Mouse (Mus musculus) spleen, postnatal 4 days (tissue): ENCODE measurements around the gene Rrm2.

Experiments
- DNase-seq, 2 experiments: peaks; one replicate each; pipeline ENCODE4 v3.0.0; 2022; ENCODE audit warnings: low spot score in 2 of 2

Gene Rrm2

GRCm38 (mm10) chr12:24747297-24747696 lies 39.3 kb downstream of the Rrm2 start:
- no peak for DNase-seq

GRCm38 (mm10) chr12:24750521-24750920 lies 42.5 kb downstream of the Rrm2 start:
- DNase-seq: no peak

DNA sequence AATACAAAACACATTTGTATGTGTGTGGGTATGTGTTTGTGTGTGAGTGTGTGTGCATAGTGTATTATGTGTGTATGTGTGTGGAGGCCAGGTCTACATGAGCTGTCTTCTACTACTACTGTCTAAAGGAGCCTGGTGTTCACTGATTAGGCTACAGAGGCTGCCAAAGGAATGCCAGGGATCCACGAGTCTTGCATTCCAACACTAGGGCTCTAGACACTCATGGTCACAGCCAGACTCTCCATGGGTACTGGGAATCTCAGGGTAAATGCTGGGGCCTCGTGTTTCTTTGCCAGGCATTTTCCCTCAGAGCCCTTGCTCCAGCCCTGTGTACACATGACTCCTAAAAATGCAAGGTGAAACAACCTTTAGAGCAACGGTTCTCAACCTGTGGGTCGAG lies 45.6 kb downstream of the Rrm2 start:
- DNase-seq: no peak

DNA sequence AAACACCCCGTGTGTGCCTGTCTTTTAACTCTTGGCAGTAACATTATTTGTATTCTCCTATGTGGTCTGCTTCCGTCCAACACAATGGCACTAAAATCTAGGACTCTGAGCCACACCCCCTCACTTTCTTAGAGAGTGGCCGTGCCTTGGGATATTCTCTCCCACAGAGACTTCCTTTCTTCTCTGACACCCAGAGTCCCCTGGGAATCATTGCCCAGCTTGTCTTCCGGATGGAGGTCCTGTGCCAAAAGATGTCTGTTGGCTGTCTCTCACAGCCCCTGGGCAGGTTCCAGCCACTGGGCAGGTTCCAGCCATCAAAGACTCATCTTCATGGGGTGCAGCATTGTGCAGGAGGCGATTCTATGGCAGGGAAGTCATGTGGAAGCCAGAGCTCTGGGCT lies 46.7 kb downstream of the Rrm2 start:
- DNase-seq: no peak

DNA sequence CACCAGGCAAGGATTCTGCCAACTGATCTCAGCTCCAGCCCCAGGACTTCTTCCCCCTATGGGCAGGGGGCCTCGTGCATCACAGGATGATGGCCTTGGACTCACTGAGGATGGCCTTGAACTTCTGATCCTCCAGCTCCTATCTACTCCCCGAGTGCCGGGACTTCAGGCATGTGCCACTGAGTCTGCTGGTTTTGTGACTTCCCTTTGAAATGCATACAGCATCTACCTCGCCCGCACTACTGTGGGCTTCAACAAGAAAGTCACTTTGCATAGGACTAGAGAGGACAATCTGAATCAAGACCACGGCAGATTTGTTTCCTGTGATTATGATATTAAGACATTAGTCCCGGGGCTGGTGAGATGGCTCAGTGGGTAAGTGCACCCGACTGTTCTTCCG lies 47.4 kb downstream of the Rrm2 start:
- no peak for DNase-seq

DNA sequence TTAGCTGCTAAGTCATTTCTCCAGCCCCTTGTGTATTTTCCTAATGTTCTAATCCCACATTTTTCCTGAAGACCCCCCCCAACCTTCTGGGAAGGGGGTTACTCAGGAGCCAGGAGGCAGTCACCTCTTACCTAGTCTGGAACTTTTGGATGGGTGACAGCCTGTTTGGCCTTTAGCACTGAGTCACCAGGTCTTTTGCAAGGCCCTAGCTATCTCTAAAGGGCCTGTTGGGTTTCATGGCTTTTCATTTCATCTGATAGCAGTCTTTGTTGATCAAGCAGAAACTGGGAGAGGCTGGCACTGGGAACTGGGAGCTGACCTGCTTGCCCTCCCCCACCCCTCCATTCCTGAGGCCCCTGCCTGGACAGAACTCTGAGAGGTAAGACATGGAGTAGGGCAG lies 49.3 kb downstream of the Rrm2 start:
- no peak for DNase-seq

DNA sequence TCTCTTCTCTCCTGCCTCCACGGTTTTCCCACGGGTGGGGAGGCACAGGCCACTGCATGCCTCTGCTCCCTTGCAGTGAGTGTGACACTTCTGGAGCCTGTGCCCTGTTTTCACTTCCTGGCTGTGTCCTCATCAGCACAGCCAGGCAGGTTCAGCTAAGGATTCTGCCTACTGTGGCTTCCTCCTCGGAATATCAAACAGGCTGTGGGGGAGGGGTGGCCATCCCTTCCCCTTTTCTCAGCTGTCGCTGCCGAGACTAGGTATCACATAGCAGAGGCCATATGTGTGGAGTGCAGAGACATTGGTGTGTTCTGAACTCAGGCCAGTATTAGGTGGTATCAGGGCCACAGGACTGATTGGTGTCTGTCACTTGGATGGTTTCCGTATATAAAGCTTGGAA lies 50.3 kb downstream of the Rrm2 start:
- DNase-seq: no peak

DNA sequence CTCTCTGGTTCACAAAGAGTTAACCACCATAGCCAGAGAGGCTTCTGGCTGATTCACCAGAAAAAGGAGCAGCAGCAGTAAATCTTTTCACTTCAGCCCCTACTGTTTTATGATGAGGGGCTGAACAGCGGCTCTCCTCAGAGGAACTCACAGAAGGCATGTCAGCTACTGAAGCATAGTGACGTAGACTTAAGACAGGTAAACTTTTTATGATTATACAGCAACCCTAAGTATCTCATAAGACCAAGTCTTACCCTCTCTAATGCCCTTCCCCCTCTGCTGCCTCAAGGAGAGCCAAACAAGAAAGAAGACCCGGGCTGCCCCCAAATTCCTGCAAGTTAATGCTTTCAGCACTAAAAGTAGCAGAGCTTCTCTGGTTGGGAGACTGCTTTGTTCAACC lies 54.2 kb downstream of the Rrm2 start:
- DNase-seq: no peak
